Mouse (Mus musculus): ENCODE measurements around the gene Otop2.

Otop2 gene

GRCm38 (mm10) chr11:115300745-115301144 is 6.2 kb upstream of the Otop2 start:
- no peak for DNase-seq

- no peak for DNase-seq
Observed at GRCm38 (mm10) chr11:115301351-115301750, 5.6 kb upstream of the Otop2 start.

GRCm38 (mm10) chr11:115303167-115303566 is 3.8 kb upstream of the Otop2 start:
- DNase-seq: no peak

GRCm38 (mm10) chr11:115308781-115309180 is 1.8 kb downstream of the Otop2 start:
- no peak for DNase-seq

- DNase-seq: no peak
Observed at GRCm38 (mm10) chr11:115314249-115314648, 7.3 kb downstream of the Otop2 start.

- DNase-seq: no peak
Observed at GRCm38 (mm10) chr11:115317204-115317603, 10.2 kb downstream of the Otop2 start.

GRCm38 (mm10) chr11:115318245-115319027 is 11.5 kb downstream of the Otop2 start:
- no peak for DNase-seq

- DNase-seq: no peak
Observed at GRCm38 (mm10) chr11:115319704-115320383, 12.9 kb downstream of the Otop2 start.

GRCm38 (mm10) chr11:115321906-115322693 is 15.1 kb downstream of the Otop2 start, which contains the start of gene Ush1g:
Gene Ush1g (minus strand): TSS chr11:115322041.
- DNase-seq: peak; percentile 43 to 61

GRCm38 (mm10) chr11:115323354-115323753 is 16.4 kb downstream of the Otop2 start:
- no peak for DNase-seq

- DNase-seq: no peak
Observed at GRCm38 (mm10) chr11:115326730-115327129, 19.8 kb downstream of the Otop2 start.

- no peak for DNase-seq
Observed at GRCm38 (mm10) chr11:115329339-115329738, 22.4 kb downstream of the Otop2 start.

- no peak for DNase-seq
Observed at GRCm38 (mm10) chr11:115334531-115334930, 27.6 kb downstream of the Otop2 start, which contains the start of gene Otop3. Gene Otop3 (plus strand): TSS chr11:115334731.

- no peak for DNase-seq
Observed at GRCm38 (mm10) chr11:115335223-115335622, 28.3 kb downstream of the Otop2 start.

- no peak for DNase-seq
Observed at GRCm38 (mm10) chr11:115336115-115336514, 29.2 kb downstream of the Otop2 start.

GRCm38 (mm10) chr11:115337350-115337749 is 30.4 kb downstream of the Otop2 start:
- no peak for DNase-seq

- no peak for DNase-seq
Observed at GRCm38 (mm10) chr11:115337826-115338225, 30.9 kb downstream of the Otop2 start.

- no peak for DNase-seq
Observed at GRCm38 (mm10) chr11:115341246-115341645, 34.3 kb downstream of the Otop2 start.

- no peak for DNase-seq
Observed at GRCm38 (mm10) chr11:115341866-115342265, 34.9 kb downstream of the Otop2 start.

GRCm38 (mm10) chr11:115344967-115345366 is 38.0 kb downstream of the Otop2 start:
- no peak for DNase-seq

GRCm38 (mm10) chr11:115345515-115345914 is 38.6 kb downstream of the Otop2 start:
- DNase-seq: no peak

- DNase-seq: peak in 1 of 2 experiments; percentile 20
Observed at GRCm38 (mm10) chr11:115348681-115349248, 41.8 kb downstream of the Otop2 start.

- DNase-seq: no peak
Observed at GRCm38 (mm10) chr11:115349976-115350375, 43.0 kb downstream of the Otop2 start.

Measured in lung, postnatal 4 days (tissue).